Mouse (Mus musculus) hindbrain, embryonic 10.5 days (tissue): Measurements from ENCODE around the gene St6gal1. TPM values are rescaled to one million over a fixed set of nuclear protein-coding genes. Genes with fewer than 3 reads are reported as not detected.

Experiments used
- DNase-seq: peaks from one replicate; pipeline ENCODE4 v3.0.0-alpha.2; 2017; ENCODE audit warnings: low spot score
- H3K27ac ChIP-seq: fragments of 300-500 bp; sonication (generic); 2 replicates; pipeline ENCODE4 v1.5.1; 2016; ENCODE audit warnings: mild to moderate bottlenecking, moderate library complexity
- H3K27me3 ChIP-seq: fragments of 300-500 bp; sonication (generic); 2 replicates; pipeline ENCODE4 v1.6.1; 2016; ENCODE audit warnings: mild to moderate bottlenecking; ENCODE audit not compliant: poor library complexity, insufficient read depth, severe bottlenecking
- H3K36me3 ChIP-seq: fragments of 300-500 bp; sonication (generic); 2 replicates; pipeline ENCODE4 v1.6.1; 2016; ENCODE audit warnings: mild to moderate bottlenecking, moderate library complexity
- H3K4me1 ChIP-seq: fragments of 300-500 bp; sonication (generic); replicated peaks from 2 replicates; pipeline ENCODE4 v1.6.1; 2016; ENCODE audit warnings: mild to moderate bottlenecking
- H3K4me3 ChIP-seq: fragments of 300-500 bp; sonication (generic); 2 replicates; pipeline ENCODE4 v1.5.1; 2016; ENCODE audit warnings: mild to moderate bottlenecking, moderate library complexity
- H3K9me3 ChIP-seq: fragments of 300-500 bp; sonication (generic); 2 replicates; pipeline ENCODE4 v1.6.1; 2016; ENCODE audit warnings: mild to moderate bottlenecking, moderate library complexity
- WGBS: fragments of 180-500 bp; shearing (Covaris S2); methylation state at CpG from one replicate; pipeline ENCODE4 v1.1.7; 2016; 5-methylcytosine and 5-hydroxymethylcytosine counted together
- polyA plus RNA-seq: library from polyadenylated mRNA; unstranded; fragments of >200 nt; fragmentation: Nextera tagmentation; extraction: Ambion mirVana; gene quantifications from 2 replicates; pipeline ENCODE4 v1.2.1, GENCODE M21; 2016

St6gal1 gene
- polyA plus RNA-seq, 1 experiment from 2014 or later: 26.6 TPM

DNA sequence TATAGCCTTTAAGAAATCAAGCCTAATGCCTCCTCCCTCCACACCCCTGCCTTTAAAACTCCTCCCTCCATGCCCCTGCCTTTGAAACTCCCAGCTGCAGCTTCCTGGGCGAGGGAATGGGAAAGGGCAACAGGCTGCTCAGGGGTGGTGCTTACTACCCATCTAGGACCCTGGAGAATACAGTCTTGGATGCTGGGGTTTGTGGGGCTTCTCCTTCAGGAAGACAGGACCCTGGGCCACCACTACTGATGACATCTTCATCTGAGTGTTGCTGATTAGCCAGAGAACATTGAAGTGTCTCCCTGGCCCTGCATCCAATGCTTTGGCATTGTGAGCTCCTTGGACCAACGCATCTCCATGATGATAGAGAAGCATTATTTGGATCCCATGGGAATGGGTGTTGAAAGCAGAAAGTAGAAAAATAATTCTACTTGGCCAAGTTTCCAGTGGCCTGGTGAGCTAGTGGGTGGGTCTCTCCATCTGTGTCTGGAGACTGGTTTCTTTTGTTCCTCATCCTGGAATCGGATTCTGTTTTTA is 137.0 kb downstream of the St6gal1 start:
- Histone ChIP-seq H3K4me1 (no peaks in the 10 kb centered on the region), H3K9me3 (no peaks in the 10 kb centered on the region), H3K36me3 (peaks cover 35% of the 10 kb centered on the region), H3K27me3 (no peaks in the 10 kb centered on the region), H3K4me3 (no peak overlapping the region), H3K27ac (no peak overlapping the region)
- DNase-seq: no peak
- 80% methylated on average over 3 of the region's 3 CpGs for WGBS

DNA sequence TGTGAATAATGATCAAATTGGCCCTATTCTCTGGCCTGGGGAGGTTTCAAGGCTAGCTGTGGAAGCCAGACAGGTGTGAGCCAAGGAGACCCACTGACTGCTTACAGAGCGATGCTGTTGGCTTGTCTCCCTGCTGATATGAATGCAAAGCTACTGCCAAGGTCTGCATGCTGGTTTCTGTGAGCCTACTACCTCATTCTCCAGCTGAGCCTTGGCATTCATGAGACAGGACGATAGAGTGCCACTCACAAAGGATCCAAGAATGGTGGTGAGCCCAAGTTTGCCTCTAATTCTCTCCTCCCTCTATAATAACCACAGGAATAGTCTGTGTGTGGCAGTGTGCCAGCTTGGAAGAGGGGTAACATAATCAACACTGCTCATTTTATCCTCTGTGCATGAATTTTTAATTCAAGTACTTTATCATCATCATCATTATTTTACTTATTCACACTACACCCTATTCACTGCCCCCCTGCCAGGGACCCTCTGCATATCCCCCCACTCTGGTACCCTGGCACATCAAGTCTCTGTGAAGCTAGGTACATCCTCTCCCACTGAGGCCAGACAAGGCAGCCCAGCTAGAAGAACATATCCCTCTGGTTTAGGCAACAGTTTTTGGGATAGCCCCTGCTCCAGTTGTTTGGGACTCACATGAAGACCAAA is 139.9 kb downstream of the St6gal1 start:
- WGBS: 78% methylated on average over 2 of the region's 2 CpGs
- Histone ChIP-seq H3K4me3 (no peak overlapping the region), H3K27me3 (no peaks in the 10 kb centered on the region), H3K9me3 (no peaks in the 10 kb centered on the region), H3K4me1 (no peaks in the 10 kb centered on the region), H3K27ac (no peak overlapping the region), H3K36me3 (peaks cover 6% of the 10 kb centered on the region)
- no peak for DNase-seq

DNA sequence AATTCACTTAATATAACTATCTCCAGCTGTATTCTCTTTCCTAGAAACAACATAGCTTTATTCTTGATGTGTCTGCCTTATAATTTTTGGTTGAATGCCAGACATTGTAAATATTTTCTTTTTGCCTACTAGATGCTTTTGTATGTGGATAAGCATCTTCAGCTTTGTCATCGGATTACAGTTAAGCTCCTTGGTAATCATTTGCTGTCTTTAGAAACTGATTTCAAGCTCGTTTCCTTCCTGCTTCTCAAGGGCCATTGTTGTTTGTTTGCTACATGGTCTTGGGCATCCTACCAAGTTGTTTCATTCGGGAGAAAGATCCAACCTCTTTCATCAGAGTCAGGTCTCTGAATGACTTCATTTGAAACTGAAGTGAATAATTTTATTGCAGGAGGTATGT is 144.6 kb downstream of the St6gal1 start:
- Histone ChIP-seq H3K27me3 (no peaks in the 10 kb centered on the region), H3K36me3 (no peaks in the 10 kb centered on the region), H3K4me3 (no peak overlapping the region), H3K9me3 (no peaks in the 10 kb centered on the region), H3K4me1 (no peaks in the 10 kb centered on the region), H3K27ac (no peak overlapping the region)
- 82% methylated on average over 3 of the region's 3 CpGs for WGBS
- no peak for DNase-seq

DNA sequence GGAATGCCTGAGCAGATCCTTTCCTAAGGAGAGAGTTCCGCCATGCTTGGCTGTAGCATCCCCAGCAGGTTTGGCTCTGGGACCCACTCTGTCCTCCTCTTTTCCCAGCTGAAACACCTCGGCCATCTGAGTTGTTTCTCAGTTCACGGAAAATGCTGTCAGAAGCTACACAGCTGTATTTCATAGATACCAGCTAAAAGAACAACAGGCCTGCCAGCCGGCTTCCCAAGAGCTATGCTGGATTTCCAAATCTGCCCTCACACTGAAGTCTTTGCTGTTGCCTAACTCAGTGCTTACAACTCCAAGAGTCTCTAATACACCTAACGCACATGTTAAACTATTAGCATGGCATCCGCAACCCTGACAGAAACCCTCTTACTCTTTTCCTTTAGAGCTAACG is 146.2 kb downstream of the St6gal1 start:
- Histone ChIP-seq H3K27ac (no peak overlapping the region), H3K36me3 (no peaks in the 10 kb centered on the region), H3K4me1 (no peaks in the 10 kb centered on the region), H3K27me3 (no peaks in the 10 kb centered on the region), H3K4me3 (no peak overlapping the region), H3K9me3 (no peaks in the 10 kb centered on the region)
- no peak for DNase-seq
- WGBS: 93% methylated on average over 7 of the region's 7 CpGs

DNA sequence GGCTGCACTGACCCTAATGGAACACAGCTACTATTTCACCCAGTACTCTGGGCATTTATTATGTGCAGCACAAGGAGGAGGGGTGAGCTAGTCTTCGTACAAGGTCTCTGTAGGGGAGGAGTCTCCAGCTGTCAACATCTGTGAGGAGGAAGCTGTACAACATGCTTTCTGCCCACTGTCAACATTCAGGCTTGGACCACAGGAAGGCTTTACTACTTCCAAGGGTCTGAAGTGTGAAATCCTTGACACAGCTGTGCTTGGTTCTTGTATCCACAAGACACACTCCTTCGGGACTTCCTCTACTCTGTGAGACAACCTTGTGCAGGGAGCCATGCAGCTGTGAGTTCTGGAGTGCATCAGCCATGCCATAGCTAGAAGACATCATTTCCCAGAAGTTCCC is 147.8 kb downstream of the St6gal1 start:
- Histone ChIP-seq H3K9me3 (no peaks in the 10 kb centered on the region), H3K36me3 (no peaks in the 10 kb centered on the region), H3K27me3 (no peaks in the 10 kb centered on the region), H3K4me3 (no peak overlapping the region), H3K27ac (no peak overlapping the region), H3K4me1 (no peaks in the 10 kb centered on the region)
- WGBS: 89% methylated on average over 2 of the region's 2 CpGs
- no peak for DNase-seq

DNA sequence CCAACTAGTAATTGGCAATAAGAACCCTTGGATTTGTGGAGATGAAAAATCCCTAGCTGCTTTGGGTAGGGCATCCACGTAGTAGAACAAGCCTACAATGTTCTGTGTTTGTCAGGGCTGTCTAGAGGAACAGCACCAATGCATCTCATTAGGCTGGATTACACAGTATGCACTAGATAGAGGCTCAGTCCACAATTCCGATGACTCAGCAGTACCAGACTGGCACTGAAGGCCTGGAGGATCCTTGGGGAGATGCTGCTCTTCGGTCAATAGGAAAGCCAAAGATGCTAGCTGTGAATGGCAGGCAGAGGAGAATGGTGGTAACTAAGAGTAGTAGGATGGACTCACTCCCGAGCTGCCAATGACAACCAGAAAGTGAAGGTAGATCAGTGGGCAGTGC is 149.5 kb downstream of the St6gal1 start:
- 89% methylated on average over 4 of the region's 4 CpGs for WGBS
- no peak for DNase-seq

DNA sequence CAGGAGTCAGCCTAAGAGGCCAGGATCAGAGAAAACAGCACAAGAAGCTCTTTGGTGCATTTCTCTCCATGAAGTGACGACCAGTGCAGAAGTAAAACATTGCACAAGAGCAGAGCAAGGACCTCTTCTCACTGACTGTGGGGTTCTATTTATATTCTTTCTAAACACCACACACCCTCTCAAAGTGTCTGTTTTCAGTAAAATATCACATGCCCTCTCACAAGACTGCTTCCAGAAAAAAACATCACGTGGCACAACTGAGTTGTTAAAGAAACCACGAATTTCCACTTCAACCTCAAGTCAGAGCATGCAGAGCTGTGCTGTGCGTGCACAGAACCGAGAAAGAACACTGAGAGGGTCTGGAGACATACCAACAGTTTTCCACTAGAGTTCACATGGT is 150.4 kb downstream of the St6gal1 start:
- DNase-seq: no peak

More for the DNA sequence above, 149.5 kb downstream of the St6gal1 start:
- Histone ChIP-seq H3K27ac (no peak overlapping the region), H3K4me1 (no peaks in the 10 kb centered on the region), H3K4me3 (no peak overlapping the region), H3K36me3 (no peaks in the 10 kb centered on the region), H3K27me3 (no peaks in the 10 kb centered on the region), H3K9me3 (no peaks in the 10 kb centered on the region)

DNA sequence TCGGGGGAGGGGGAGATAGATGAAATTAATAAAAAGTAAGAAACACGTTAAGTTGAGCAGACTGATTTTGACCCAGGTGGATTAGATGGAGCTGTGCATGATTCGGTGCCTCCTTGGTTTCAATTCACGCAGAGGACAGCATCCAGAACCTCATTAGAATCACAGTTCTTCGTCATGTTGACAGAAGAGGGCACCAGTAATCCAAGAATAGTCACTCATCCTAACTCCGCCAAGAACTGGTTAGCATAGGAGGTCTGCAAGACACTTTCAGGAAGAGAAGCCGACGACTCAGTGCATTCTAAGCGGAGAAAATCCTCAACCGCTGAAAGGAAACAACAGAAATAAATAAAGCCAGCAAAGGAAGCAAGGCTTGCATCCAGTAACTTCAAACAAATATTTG is 151.6 kb downstream of the St6gal1 start:
- DNase-seq: no peak
- Histone ChIP-seq H3K27me3 (no peaks in the 10 kb centered on the region), H3K27ac (no peak overlapping the region), H3K9me3 (no peaks in the 10 kb centered on the region), H3K36me3 (no peaks in the 10 kb centered on the region), H3K4me1 (no peaks in the 10 kb centered on the region), H3K4me3 (no peak overlapping the region)
- 70% methylated on average over 10 of the region's 10 CpGs for WGBS

More for the DNA sequence above, 150.4 kb downstream of the St6gal1 start:
- Histone ChIP-seq H3K27me3 (no peaks in the 10 kb centered on the region), H3K4me3 (no peak overlapping the region), H3K36me3 (no peaks in the 10 kb centered on the region), H3K9me3 (no peaks in the 10 kb centered on the region), H3K27ac (no peak overlapping the region), H3K4me1 (no peaks in the 10 kb centered on the region)
- 81% methylated on average over 5 of the region's 5 CpGs for WGBS

DNA sequence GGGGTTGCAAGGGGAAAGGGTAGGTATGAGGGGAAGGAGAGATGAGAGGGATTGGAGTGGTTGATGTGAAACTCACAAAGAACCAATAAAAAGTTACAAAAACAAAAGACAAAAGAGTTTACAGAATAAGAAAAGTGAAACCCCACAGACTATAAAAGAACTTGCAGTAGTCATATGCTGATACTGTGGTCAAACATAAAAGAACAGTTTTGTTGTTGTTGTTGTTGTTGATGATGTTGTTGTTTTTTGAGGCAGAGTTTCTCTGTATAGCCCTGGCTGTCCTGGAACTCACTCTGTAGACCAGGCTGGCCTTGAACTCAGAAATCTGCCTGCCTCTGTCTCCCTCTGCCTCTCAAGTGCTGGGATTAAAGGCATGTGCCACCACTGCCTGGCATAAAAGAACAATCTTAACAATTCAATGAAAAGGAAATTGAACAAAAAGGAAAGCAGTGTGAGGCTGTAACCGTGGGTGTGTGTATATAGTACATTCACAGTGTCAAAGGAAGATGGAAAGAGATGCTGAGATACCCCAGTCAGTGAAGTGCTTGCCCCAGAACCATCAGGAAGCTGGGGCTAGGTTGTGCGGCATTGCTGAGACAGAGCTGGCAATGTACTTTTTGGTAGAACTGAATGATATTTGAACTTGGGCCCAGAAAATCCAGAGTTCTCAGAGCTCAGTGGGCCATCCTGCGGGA is 155.1 kb downstream of the St6gal1 start:
- no peak for DNase-seq
- Histone ChIP-seq H3K27ac (no peak overlapping the region), H3K27me3 (no peaks in the 10 kb centered on the region), H3K4me3 (no peak overlapping the region), H3K36me3 (no peaks in the 10 kb centered on the region), H3K9me3 (no peaks in the 10 kb centered on the region; the same call in 1 of the 2 replicates), H3K4me1 (no peaks in the 10 kb centered on the region)
- 76% methylated on average over 3 of the region's 3 CpGs for WGBS

DNA sequence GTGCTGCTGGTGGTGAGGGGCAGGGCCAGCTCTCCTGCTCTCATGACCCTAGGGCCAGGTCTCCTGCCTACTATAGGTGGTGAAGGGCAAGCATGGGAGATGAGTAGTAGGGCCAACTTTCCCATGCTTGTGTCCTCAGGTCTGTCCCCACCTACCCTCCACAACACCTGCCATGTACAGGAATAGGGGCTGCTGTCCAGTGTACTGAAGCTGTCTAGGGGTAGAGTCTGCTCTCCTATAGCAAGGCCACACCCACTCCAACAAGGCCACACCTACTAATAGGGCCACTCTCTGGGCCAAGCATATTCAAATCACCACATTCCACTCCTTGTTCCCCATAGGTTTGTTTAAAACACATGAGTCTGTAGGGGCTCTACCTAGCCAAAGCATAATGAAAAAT is 159.8 kb downstream of the St6gal1 start:
- H3K9me3 ChIP-seq: no peaks in the 10 kb centered on the region; the same call in 1 of the 2 replicates
- H3K27ac ChIP-seq: no peak overlapping the region
- no peaks in the 10 kb centered on the region for H3K36me3 ChIP-seq
- DNase-seq: no peak
- H3K4me3 ChIP-seq: no peak overlapping the region
- no peaks in the 10 kb centered on the region for H3K27me3 ChIP-seq
- no peaks in the 10 kb centered on the region for H3K4me1 ChIP-seq

DNA sequence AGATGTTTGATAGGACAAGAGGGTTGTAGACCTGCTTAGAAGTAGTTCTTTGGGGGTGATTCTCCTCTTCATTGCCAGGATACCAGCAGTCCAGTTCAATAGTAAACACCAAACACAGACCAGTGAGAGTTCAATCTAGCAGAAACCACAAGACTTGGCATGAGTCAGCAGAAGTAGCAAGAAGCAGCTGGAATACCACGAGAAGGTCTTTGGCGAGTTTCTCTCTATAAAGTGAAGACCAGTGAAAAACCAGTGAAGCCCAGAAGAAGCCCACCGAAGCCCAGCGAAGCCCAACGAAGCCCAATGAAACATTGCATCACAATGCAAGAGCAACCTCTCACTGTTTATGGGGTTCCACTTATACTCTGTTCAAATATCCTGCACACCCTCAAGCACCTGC is 173.4 kb downstream of the St6gal1 start:
- 0 out of 2 replicates have a peak, but pooled peaks cover 8% of the 10 kb centered on the region for H3K4me1 ChIP-seq

DNA sequence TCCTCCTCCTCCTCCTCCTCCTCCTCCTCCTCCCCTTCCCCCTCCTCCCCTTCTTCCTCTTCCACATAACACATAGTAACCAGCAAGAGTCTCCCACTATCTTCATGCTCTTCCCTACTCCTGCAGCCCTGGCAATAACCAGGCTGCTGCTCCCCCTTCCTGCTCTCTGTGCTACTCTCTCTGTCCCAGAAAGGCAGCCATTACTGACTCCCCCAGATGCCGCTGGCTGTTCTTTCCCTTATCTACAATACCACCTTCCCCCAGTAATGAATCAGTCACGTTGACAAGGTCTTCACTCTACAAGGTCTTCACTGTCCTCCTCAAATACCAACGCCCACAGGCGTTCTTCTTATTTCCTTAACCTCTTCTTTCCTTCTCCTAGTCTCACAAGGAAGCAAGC is 176.9 kb downstream of the St6gal1 start:
- Histone ChIP-seq H3K27ac (no peak overlapping the region), H3K27me3 (no peaks in the 10 kb centered on the region), H3K4me3 (no peak overlapping the region), H3K9me3 (no peaks in the 10 kb centered on the region), H3K4me1 (0 out of 2 replicates have a peak, but pooled peaks cover 8% of the 10 kb centered on the region), H3K36me3 (no peaks in the 10 kb centered on the region)
- DNase-seq: no peak
- WGBS: 65% methylated on average over 4 of the region's 4 CpGs

More for the DNA sequence above, 173.4 kb downstream of the St6gal1 start:
- Histone ChIP-seq H3K4me3 (no peak overlapping the region), H3K9me3 (no peaks in the 10 kb centered on the region), H3K27ac (no peak overlapping the region), H3K36me3 (no peaks in the 10 kb centered on the region), H3K27me3 (no peaks in the 10 kb centered on the region)
- 88% methylated on average over 5 of the region's 5 CpGs for WGBS
- no peak for DNase-seq

DNA sequence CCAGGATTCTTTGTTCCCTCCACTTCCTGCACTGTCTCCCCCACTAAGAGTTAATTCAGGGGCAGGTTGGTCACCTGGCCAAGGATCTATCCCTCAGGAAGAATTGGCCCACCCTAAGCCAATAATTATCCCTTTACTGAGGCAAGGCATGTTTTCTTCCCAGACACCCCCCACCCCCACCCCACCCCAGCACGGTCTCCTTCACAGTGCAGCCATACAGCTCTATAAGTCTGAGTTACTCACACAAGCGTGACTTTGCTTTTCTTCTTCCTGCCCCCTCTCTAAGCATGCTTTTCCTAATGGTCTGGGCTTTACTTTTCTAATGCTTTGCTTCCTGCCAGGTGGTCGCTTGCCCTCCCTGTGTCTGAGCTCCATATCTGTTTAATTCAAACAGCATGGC is 177.4 kb downstream of the St6gal1 start:
- Histone ChIP-seq H3K27me3 (no peaks in the 10 kb centered on the region), H3K36me3 (no peaks in the 10 kb centered on the region), H3K27ac (no peak overlapping the region), H3K4me1 (0 out of 2 replicates have a peak, but pooled peaks cover 8% of the 10 kb centered on the region), H3K9me3 (no peaks in the 10 kb centered on the region), H3K4me3 (no peak overlapping the region)
- 60% methylated on average over 3 of the region's 3 CpGs for WGBS
- DNase-seq: no peak
